Mouse (Mus musculus) CD4-positive naive resting alpha-beta T cell, adult 76 days (primary cell): ENCODE results near the gene Olfr804. TPM values are rescaled to one million over a fixed set of nuclear protein-coding genes. Genes with fewer than 3 reads are reported as not detected.

ENCODE experiments used
- total RNA-seq: library from RNA; stranded (reverse); gene quantifications from one replicate; pipeline ENCODE4 v1.2.4, GENCODE M21; 2023

The Olfr804 gene
- total RNA-seq, result not detected

GRCm38 (mm10) chr10:129702910-129703309 is at the start of gene Olfr804:
TSS of gene Olfr804 (plus strand) at chr10:129703210.

GRCm38 (mm10) chr10:129657394-129657793 is 45.6 kb upstream of the Olfr804 start, which contains the start of gene Olfr800:
TSS of gene Olfr800 (plus strand) at chr10:129657694.

GRCm38 (mm10) chr10:129673765-129674164 is 29.2 kb upstream of the Olfr804 start, which contains the start of gene Olfr801:
TSS of gene Olfr801 (minus strand) at chr10:129673865.

GRCm38 (mm10) chr10:129688069-129688468 is 14.9 kb upstream of the Olfr804 start, which contains the start of gene Olfr802:
TSS of gene Olfr802 (minus strand) at chr10:129688169.

GRCm38 (mm10) chr10:129694186-129694585 is 8.8 kb upstream of the Olfr804 start, which contains the start of gene Olfr803:
TSS of gene Olfr803 (minus strand) at chr10:129694286.

GRCm38 (mm10) chr10:129729275-129729674 is 26.3 kb downstream of the Olfr804 start, which contains the start of gene Olfr805:
TSS of gene Olfr805 (minus strand) at chr10:129729375.

GRCm38 (mm10) chr10:129741821-129742220 is 38.8 kb downstream of the Olfr804 start, which contains the start of gene Olfr806:
TSS of gene Olfr806 (minus strand) at chr10:129741921.

GRCm38 (mm10) chr10:129757693-129758092 is 54.7 kb downstream of the Olfr804 start, which contains the start of gene Olfr807:
TSS of gene Olfr807 (minus strand) at chr10:129757793.

Other genes with a start within 250 kb of the Olfr804 start
- gene Olfr787, start 241.3 kb upstream of the Olfr804 start, total RNA-seq, result not detected
- not detected for gene Olfr788, start 232.2 kb upstream of the Olfr804 start, total RNA-seq
- not detected for gene Olfr789, start 218.5 kb upstream of the Olfr804 start, total RNA-seq
- gene Olfr790, start 204.7 kb upstream of the Olfr804 start, total RNA-seq, result not detected
- not detected for gene Olfr791, start 181.4 kb upstream of the Olfr804 start, total RNA-seq
- gene Olfr792, start 164.0 kb upstream of the Olfr804 start, total RNA-seq, result not detected
- gene Olfr794, start 135.6 kb upstream of the Olfr804 start, total RNA-seq, result not detected
- gene Olfr796, start 90.6 kb upstream of the Olfr804 start, total RNA-seq, result not detected
- not detected for gene Olfr798, start 75.3 kb upstream of the Olfr804 start, total RNA-seq
- gene Olfr799, start 65.7 kb upstream of the Olfr804 start, total RNA-seq, result not detected
- not detected for gene Olfr800, start 45.5 kb upstream of the Olfr804 start, total RNA-seq
- not detected for gene Olfr801, start 29.3 kb upstream of the Olfr804 start, total RNA-seq
- gene Olfr802, start 15.0 kb upstream of the Olfr804 start, total RNA-seq, result not detected
- not detected for gene Olfr803, start 8.9 kb upstream of the Olfr804 start, total RNA-seq
- gene Olfr805, start 26.2 kb downstream of the Olfr804 start, total RNA-seq, result not detected
- not detected for gene Olfr806, start 38.7 kb downstream of the Olfr804 start, total RNA-seq
- gene Olfr807, start 54.6 kb downstream of the Olfr804 start, total RNA-seq, result not detected
- gene Olfr808, start 62.3 kb downstream of the Olfr804 start, total RNA-seq, result not detected
- gene Olfr809, start 71.4 kb downstream of the Olfr804 start, total RNA-seq, result not detected
- not detected for gene Olfr810, start 91.7 kb downstream of the Olfr804 start, total RNA-seq
- not detected for gene Olfr811, start 101.2 kb downstream of the Olfr804 start, total RNA-seq
- not detected for gene Olfr812, start 142.9 kb downstream of the Olfr804 start, total RNA-seq
- not detected for gene Olfr813, start 152.2 kb downstream of the Olfr804 start, total RNA-seq
- not detected for gene Olfr814, start 176.6 kb downstream of the Olfr804 start, total RNA-seq
- gene Olfr815, start 202.7 kb downstream of the Olfr804 start, total RNA-seq, result not detected
- gene Olfr816, start 212.4 kb downstream of the Olfr804 start, total RNA-seq, result not detected
- gene Olfr818, start 245.9 kb downstream of the Olfr804 start, total RNA-seq, result not detected